Mouse (Mus musculus) small intestine, adult 2 months (tissue): ENCODE measurements around the gene Dglucy.

ENCODE experiments used
- CTCF ChIP-seq: fragments of 200-500 bp; IDR thresholded peaks from 2 replicates; pipeline ENCODE4 v1.5.1; 2012; ENCODE audit warnings: low read depth, mild to moderate bottlenecking, control low read depth, inconsistent platforms, low read length, moderate library complexity, mixed read lengths; ENCODE audit not compliant: insufficient replicate concordance, insufficient read length; ENCODE audit errors: extremely low read depth
- POLR2A ChIP-seq: fragments of 200-500 bp; IDR thresholded peaks from 2 replicates; pipeline ENCODE4 v1.6.1; 2012; ENCODE audit warnings: low read depth, mild to moderate bottlenecking, control low read depth, inconsistent platforms, low read length, moderate library complexity

DNA sequence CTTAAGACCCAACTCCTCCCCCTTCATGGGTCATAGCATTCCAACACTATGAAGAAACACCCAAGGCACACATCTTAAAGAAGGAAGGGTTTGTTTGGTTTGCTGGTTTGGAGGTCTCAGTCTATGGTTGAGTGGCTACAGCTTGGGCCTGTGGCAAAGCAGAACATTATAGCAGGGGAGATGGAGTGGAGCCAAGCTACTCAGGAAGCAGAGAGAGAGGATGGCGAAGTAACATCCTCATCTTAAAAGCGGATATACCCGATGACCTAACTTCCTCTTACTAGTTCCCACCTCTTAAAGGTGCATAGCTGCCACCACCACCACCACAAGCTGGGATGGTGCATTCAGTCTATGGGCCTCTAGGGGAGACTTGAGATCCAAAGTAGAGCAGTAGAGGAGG is 58.4 kb downstream of the Dglucy start:
- TF ChIP-seq POLR2A, result no peak
- no peak for TF ChIP-seq CTCF
